Mouse (Mus musculus) bone marrow macrophage, adult 2 months (primary cell): ENCODE measurements around the gene Pam16.

Experiments used
- CTCF ChIP-seq: IDR thresholded peaks from 2 replicates; pipeline ENCODE4 v1.5.1; 2012; ENCODE audit warnings: low read depth, mild to moderate bottlenecking, low read length, moderate library complexity
- POLR2A ChIP-seq: IDR thresholded peaks from 2 replicates; pipeline ENCODE4 v1.6.1; 2012; ENCODE audit warnings: mild to moderate bottlenecking, low read depth, low read length, borderline replicate concordance

GRCm38 (mm10) chr16:4604293-4604837, 20.4 kb downstream of the Pam16 start:
- TF ChIP-seq CTCF (no peak), POLR2A (no peak)
